Mouse (Mus musculus): ENCODE data around the gene Dab1. TPM values are rescaled to one million over a fixed set of nuclear protein-coding genes. Genes with fewer than 3 reads are reported as not detected.

Dab1 gene
- total RNA-seq, 2 experiments from 2014 or later, result 0.21 TPM; not detected in 1

DNA sequence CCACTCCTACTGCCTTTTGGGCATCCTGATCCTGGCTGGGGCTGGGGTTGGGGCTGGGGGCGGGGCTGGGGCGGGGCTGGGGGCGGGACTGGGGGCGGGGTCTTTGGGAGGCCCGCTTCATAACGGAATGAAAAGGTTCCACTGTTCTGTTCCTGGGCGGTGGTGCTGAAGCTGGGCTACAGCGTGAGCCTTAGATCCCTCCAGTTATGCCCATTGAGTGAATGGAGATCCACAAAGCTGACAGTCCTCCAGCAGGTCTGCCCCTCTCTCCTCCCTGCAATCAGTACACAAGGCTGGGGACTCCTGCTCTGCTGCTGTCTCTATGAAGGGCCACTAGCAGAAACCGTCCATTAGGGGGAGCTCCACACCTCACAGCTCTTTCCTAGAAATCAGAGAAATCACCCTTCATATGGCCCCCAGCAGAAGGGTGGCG, 895.4 kb downstream of the Dab1 start:
- intact Hi-C loops (cut with DNase I; ENCODE audit: low total_unique reads), result loop anchor here (10.0 kb wide), 1 partner anchor 380 kb away; no protein-coding TSS in a partner anchor

DNA sequence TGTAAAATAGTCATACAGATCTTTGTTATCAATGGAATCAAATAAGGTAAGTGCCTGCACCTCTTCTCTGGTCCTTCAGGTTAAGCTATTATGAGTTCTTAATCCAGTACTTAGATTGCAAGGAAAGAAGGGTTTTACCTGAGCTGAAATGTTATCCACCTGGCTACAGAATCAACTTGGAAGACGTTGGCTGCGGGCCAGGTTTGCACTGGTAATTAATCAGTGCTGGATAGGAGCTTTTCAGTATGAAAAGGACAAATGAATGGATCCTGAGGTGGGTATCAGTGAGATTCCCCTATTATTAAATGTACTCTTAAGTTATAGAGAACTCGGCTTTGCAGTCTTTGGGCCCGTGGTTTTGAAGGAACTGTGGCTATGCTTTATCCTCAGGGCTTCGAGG, 896.5 kb downstream of the Dab1 start:
- intact Hi-C loops (cut with DNase I; ENCODE audit: low total_unique reads), result loop anchor here (10.0 kb wide), 1 partner anchor 379 kb away; no protein-coding TSS in a partner anchor

More for the DNA sequence above, 895.4 kb downstream of the Dab1 start:
- peak; percentile 5 for DNase-seq

DNA sequence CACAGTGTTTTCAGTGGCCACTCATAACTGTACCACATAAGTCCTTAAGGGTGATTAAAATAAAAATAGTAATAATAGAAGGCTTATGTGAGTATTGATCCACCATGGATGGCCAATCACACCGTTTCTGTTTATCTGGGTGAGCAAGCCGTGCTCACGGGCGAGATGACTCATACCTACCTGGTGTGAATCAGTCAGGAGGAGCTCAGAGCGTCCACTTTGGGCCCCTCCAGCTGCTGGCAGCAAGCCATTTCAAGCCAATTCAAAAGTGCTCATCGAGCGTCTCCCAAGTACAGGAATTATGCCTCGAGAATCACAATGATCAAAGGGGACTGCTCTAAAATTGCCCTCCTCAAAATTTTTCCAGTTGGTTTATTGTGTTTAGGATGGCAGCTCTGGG, 903.2 kb downstream of the Dab1 start:
- intact Hi-C loops (cut with DNase I; ENCODE audit: low total_unique reads), result no loop called here
- no peak for DNase-seq

More for the DNA sequence above, 896.5 kb downstream of the Dab1 start:
- DNase-seq, result no peak

DNA sequence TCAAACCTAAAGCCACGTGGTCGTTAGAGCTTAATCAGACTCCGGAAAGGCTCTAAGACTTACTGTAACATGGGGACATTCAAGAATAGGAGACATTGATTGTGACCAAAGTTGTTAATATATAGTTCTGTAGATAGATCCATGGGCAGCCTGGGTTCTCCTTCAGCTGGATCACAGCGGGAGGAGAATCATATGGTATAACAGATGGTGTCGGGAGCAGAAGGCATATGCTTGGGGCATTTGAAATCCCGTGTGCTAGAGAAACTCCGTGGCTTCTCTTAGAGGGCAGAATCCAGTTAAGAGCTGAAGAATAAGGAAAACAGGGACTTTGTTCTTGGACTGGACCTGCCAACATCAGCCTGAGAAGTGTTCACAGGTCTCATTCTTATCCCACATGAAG, 904.6 kb downstream of the Dab1 start:
- DNase-seq, result no peak
- intact Hi-C loops (cut with DNase I; ENCODE audit: low total_unique reads), result no loop called here

DNA sequence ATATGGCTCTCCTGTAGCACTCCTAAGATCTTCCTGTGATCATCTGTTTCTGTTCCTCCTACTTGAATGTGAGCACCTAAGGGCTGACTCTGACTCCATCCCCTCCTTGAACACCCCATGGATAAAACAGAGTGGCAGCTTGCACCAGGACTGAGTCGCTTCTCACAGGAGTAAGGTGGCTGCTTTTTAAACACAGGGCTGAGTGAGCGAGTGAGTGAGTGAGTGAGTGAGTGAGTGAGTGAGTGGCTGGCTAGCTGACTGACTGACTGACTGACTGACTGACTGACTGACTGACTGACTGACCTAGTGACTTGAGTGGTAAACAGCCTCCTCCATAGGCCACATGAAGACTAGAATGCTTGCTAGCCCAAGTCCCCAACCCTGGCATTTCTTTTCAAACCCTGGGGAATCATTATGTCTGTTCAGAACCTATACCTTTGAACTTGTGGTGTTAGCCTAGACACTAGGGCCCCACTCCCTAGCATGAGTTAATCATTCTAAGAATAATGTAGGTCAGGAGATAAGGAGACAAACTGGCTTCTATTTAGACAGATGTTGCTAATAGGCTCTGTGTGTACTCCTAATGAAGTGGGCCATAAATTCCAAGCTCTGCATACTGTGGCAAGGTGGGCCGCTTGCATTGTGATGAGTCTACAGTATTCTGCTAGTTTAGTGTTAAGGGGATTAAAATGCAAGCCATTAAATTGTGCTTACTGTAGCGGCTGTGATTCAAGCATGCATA, 910.9 kb downstream of the Dab1 start:
- no peak for DNase-seq
- intact Hi-C loops (cut with DNase I; ENCODE audit: low total_unique reads), result no loop called here

DNA sequence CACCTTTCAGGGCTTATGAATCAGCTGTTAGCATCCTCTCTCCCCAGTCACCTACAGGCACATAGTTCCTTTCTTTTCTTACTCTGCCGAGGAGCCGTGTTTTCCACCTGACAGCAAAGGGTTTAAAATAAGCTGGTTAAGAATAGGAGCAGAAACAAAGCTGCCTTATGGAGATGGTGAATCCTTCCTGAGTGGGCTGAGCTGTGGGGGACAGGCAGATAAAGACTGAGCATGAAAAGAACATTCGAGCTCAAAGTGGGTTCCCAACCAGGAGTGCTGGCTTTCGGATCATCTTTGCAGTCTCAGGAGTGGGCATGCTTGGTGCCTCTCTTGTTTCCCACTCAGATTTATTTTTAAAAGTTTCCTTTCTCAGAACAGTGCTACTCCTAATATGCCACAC, 913.7 kb downstream of the Dab1 start:
- no peak for DNase-seq
- intact Hi-C loops (cut with DNase I; ENCODE audit: low total_unique reads), result no loop called here

DNA sequence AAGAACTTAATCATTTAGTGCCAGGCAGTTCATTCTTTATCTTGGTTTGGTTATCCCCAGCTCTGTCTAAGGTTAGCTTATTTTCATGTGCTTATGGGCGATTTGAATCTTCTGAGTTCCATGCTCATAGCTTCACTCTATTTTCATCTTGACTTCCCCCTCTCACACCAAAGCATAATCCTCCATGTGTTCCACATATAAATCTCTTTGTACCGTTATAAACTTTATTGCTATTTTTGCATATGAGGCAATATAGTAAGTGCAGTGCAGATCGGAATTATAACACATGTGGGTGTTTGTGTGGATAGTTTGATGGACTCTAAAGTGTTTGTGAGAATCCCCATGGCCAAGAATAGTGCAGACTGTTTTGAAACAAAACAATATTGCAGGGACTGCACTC, 919.3 kb downstream of the Dab1 start:
- intact Hi-C loops (cut with DNase I; ENCODE audit: low total_unique reads), result no loop called here
- no peak for DNase-seq

DNA sequence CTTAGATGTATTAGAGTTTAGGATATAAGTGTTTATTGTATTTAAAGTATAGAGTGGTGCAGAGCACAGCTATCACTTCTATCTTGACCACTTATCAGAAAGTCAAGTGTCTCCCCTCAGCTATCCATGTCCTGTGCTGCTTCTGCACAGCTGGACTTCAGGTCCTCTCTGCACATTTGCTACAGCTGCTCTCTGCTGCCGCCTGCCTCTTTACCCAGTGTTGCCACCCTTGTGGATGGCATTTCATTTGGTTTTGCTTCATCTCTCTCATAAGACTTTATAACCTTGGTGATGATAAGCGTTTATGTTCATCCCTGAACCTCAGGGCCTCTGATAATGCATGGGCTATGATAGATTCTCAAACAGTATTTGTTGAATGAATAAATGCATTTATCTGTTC, 919.9 kb downstream of the Dab1 start:
- intact Hi-C loops (cut with DNase I; ENCODE audit: low total_unique reads), result no loop called here

DNA sequence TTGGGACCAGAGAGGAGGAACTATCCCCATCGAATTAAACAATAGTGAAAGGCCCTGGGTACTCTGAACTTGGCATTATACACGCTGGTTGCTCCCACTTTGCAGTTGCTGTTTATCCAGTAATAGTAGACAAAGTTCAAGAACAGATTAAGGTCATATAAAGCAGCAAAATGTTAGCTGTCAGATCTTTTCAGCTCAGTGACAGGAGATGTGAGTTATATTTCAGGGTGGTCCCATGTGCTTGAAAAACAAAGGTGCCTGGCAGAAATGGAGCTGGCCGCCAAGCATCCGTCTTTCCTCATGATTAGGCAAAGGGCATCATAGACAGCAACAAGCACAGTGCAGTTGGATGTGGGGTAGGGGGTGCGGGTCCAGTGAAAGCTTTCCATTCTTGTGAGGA, 927.9 kb downstream of the Dab1 start:
- DNase-seq, result no peak
- intact Hi-C loops (cut with DNase I; ENCODE audit: low total_unique reads), result no loop called here

More for the DNA sequence above, 919.9 kb downstream of the Dab1 start:
- no peak for DNase-seq

DNA sequence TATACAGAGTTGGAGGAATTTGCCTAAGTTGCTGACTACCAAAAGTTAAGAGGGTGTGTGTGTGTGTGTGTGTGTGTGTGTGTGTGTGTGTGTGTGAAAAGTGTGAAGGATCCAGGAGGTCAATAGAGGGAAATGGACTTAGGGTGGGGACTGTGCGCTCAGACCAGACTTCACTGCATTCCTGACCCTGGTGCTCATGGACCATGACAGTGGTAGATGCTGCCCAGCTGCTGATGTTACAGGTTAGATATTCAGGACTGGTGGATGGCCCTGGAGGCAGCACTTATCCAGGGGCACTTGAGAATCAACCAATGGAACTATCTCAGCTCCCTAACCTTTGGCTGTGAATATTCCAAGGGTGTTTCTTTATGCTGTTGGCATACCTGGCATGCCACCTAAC, 929.1 kb downstream of the Dab1 start:
- intact Hi-C loops (cut with DNase I; ENCODE audit: low total_unique reads), result no loop called here

DNA sequence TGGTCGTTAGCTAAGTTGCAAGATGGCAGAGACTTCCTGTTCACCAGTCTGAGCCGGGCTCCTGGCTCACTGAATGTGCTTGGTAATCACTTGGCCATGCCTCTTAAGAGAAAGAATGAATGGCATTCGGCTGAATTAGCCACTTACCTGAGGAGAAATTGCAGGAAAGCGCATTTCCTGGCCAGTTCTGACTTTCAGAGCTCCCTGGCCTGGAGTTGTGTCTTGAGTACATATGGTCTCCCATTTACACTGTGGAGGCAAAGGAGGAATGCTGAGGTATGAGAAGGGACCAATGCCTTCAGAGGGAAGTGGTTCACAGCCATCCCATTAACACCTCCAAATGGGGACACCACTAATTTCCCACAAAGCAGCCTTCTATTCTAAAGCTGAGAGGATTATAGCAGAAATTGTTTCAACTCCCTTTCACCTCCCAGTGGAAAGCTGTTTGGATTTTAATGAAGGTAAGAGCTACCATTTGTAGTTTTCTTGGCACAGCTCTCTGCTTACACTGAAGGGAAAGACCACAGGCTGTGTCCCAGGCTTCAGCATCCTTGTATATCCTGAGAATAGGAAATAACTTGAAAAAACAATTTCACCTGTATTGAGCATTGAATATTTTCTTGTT, 931.5 kb downstream of the Dab1 start:
- no peak for DNase-seq
- intact Hi-C loops (cut with DNase I; ENCODE audit: low total_unique reads), result no loop called here

More for the DNA sequence above, 929.1 kb downstream of the Dab1 start:
- no peak for DNase-seq

DNA sequence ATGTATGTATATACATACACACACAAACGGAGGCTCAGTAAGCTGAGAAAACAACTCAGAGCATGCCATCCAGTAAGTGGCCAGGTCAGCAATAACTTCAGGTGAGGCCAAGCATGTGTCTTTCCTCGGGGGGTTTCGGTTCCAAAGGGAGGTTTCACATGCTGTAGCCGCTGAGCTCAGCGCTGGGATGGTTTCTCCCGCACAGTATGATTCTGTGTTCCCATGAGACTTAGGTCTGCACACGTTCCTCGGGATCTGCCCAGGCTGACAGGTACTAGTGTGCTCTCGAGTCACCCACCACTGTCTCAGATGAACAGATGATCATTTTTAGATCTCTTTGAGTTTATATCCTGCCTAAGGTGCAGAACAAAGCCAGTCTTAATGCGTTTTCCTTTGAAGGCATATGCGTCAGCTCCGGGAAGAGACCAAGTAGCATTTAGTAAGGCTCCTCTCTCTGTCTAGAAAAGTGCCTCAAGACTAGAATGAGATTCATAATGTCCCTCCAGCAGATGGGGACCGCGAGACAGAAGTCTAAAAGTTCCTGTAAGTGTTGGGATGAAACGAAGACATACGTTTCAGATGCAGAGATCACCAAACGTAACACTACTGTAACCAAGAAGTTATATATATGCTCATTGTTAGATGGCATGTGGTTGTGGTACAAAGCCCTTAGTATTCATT, 932.4 kb downstream of the Dab1 start:
- DNase-seq, result no peak
- intact Hi-C loops (cut with DNase I; ENCODE audit: low total_unique reads), result no loop called here

DNA sequence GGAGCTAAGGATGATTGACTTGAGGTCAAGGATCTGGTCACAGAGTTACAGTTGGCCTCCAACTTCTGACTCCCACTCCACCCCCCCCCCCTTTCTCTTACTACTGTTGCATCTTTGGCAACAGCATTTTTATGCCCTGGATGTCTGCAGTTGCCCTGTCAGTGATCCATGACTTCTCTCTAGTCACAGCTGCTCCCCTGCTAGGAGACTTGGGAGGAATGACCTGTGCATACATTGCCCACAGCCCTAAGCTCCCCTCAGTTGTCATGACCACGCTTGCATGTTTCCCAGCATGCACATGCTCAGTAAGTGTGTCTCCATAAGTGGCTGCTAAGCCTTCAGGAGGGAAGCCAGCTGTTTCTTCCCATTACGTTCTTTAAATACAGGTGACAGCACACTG, 936.2 kb downstream of the Dab1 start:
- intact Hi-C loops (cut with DNase I; ENCODE audit: low total_unique reads), result no loop called here
- DNase-seq, result no peak

DNA sequence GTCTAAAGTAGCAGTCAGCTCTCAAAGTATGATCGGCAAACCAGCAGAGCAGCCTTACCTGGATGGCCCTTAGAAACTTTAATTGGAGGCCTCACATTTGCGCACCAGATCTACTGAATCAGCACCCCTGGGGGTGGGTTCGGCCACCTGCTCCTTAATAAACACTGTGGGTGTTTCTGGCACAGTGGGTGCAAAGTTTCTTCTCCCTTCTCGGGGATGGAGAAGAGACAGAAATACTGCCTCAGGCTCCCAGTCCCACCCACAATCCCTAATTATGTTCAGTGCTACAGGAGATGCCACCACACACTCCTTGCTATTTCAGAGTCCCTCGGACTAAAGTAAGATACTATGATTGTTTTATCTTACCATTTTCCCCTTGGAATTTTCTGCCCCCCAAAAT, 944.4 kb downstream of the Dab1 start:
- intact Hi-C loops (cut with DNase I; ENCODE audit: low total_unique reads), result no loop called here

DNA sequence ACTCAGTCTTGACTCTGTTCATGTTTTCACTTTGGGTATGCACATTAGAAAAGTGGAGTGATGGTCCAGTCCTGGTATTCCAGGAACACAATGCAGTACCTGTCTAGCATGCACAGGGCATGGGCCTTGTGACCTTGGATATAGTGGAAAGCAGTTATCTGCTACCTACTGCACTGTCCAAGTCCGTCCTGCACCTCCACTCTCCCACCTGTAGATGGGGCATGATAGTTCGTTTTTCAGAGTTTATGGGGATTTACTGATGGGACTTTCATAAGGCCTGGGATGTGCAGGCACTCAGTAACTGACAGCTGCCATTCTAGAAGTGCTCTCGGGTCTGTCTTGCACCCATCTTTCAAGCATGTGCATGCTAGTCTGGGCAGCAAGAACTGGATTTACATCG, 951.4 kb downstream of the Dab1 start:
- no peak for DNase-seq
- intact Hi-C loops (cut with DNase I; ENCODE audit: low total_unique reads), result no loop called here

More for the DNA sequence above, 944.4 kb downstream of the Dab1 start:
- no peak for DNase-seq

DNA sequence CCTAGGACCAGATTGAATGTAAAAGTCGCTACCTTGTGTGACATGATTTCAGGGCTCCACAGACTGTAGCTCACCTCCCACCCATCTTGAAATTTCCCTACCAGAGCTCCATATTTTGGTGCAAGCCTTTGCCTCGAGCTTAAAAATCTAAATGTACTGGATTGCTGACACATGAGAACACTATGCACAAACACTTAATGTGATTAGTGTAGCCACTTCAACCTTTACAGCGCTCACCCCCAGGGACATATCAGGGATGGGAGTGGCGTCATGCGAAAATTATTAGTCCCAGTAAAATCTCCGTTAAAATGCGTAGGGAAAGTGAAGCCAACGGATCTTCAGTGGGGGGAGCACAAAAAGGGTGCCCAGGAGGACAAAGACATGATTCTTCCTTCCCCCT, 953.3 kb downstream of the Dab1 start:
- intact Hi-C loops (cut with DNase I; ENCODE audit: low total_unique reads), result no loop called here
- DNase-seq, result no peak

DNA sequence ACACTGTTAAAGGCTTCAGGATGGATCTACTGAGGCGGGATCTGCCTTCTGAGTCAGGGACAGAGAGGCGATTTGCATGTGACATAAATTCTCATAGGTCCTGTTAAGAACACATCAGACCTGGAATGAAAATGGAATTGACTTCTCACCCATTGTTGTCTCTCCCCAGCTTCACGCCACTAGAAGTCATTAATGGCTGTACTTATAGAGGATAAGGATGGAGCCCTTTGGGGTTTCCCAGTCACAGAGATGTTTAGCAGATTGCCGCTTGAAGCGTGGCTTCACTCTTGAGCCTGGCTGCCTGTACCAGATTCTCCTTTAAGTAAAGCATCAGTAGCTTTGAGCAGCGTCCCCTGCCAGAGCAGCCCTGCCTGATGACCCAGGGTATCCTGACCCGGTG, 954.3 kb downstream of the Dab1 start:
- DNase-seq, result no peak
- intact Hi-C loops (cut with DNase I; ENCODE audit: low total_unique reads), result no loop called here

DNA sequence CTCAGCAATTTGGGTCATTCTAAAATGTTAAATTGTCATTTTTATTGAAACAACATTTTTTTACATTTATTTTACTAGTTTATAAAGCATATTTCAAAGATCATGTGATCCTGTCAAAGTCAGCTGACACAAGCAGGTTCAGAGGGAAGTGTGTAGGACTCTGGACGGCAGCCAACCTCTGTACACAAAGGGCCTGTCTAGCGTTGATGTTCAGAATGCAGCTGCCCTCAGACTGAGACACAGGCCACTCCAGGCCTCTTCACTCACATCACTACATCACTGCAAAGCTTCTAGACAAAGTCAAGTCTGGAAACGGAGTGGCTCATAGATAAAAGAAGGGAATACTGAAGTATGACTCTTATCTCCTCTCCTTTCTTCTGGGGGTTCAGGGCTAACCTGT, 959.2 kb downstream of the Dab1 start:
- no peak for DNase-seq
- intact Hi-C loops (cut with DNase I; ENCODE audit: low total_unique reads), result no loop called here

DNA sequence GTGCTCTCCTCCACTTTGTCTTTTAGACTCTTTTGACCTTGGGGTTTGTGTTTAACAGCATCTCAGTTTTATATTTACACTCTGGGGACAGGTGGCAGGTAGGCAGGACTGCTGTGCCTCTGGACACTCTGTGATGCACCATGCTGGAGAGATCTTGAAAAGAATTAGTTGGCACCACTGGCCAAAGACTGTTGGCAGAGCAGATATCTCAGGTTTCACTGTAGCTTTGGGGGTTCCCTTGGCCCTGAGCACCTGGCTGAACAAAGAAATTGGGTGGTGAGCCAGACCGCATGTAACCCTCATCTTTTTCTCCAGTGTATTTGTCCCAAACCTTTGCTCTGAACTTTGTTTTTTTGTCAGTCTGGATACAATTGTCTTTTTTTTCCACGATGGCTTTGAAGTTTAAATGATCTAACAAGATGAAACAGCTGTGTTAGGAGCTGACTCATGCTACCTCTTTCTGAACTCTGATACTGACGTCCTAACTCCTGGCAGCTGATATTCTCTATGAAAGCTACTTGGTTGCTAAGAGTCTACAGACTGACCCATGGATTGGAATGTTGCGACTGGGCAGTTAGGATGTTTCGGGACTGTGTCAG, 960.9 kb downstream of the Dab1 start:
- intact Hi-C loops (cut with DNase I; ENCODE audit: low total_unique reads), result no loop called here
- no peak for DNase-seq

DNA sequence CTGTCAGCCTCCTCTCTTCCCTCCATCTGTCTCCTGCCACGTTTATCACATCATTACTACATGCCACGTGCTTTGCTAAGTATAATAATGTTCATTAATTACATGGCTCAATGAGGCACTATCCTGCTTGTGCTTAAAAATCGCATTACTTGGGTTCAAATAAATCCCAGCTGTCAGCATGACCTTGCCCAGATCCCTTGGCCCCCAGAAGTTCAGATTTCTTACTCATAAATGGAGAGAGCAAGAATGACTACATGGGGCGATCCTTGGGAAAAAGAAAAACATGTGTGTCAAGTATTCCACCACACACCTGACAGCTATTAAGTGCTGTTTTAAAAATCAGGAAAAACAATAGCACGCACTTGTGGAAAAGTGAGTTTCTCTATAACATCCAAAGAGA, 963.6 kb downstream of the Dab1 start:
- no peak for DNase-seq
- intact Hi-C loops (cut with DNase I; ENCODE audit: low total_unique reads), result no loop called here
